Mouse (Mus musculus) neutrophil, adult 65 days (primary cell): ENCODE measurements around the gene Ncor1. TPM values are rescaled to one million over a fixed set of nuclear protein-coding genes. Genes with fewer than 3 reads are reported as not detected.

Experiments used
- total RNA-seq: library from RNA; stranded (reverse); gene quantifications from 2 replicates; pipeline ENCODE4 v1.2.4, GENCODE M21; 2023

The Ncor1 gene
- total RNA-seq, result 411 and 502 TPM in 2 replicates

GRCm38 (mm10) chr11:62458276-62458724 lies at the start of gene Ncor1, which contains the start of gene Pigl:
TSS of gene Ncor1 (minus strand) at chr11:62458541.
TSS of gene Pigl (plus strand) at chr11:62458460.

GRCm38 (mm10) chr11:62280675-62281600 lies 177.4 kb downstream of the Ncor1 start, which contains the start of the genes Zswim7 and Ttc19:
TSS of gene Zswim7 (minus strand) at chr11:62281375.
TSS of gene Ttc19 (plus strand) at chr11:62281473.

Other genes starting within 250 kb of the Ncor1 start
- 8.5 and 8.8 TPM in 2 replicates for gene Adora2b, start 209.6 kb downstream of the Ncor1 start, total RNA-seq
- 6.8 and 8.7 TPM in 2 replicates for gene Zswim7, start 177.2 kb downstream of the Ncor1 start, total RNA-seq
- 4.3 and 9.1 TPM in 2 replicates for gene Ttc19, start 177.1 kb downstream of the Ncor1 start, total RNA-seq
- 9.3 and 15.4 TPM in 2 replicates for gene Pigl, start 81 bp downstream of the Ncor1 start, total RNA-seq
- gene Cenpv, start 80.7 kb upstream of the Ncor1 start, total RNA-seq, result 1.2 and 2.8 TPM in 2 replicates
- gene Ubb, start 92.6 kb upstream of the Ncor1 start, total RNA-seq, result 1,668 and 1,954 TPM in 2 replicates
- gene Trpv2, start 115.9 kb upstream of the Ncor1 start, total RNA-seq, result 43.5 and 59.5 TPM in 2 replicates
- gene Lrrc75a, start 190.0 kb upstream of the Ncor1 start, total RNA-seq, result 2.5 and 2.7 TPM in 2 replicates
- 3.8 and 7.6 TPM in 2 replicates for gene Mmgt2, start 190.1 kb upstream of the Ncor1 start, total RNA-seq